Mouse (Mus musculus): Measurements from ENCODE around the gene Trnau1ap. TPM values are rescaled to one million over a fixed set of nuclear protein-coding genes. Genes with fewer than 3 reads are reported as not detected.

Trnau1ap gene
- polyA plus RNA-seq, 1 experiment from 2014 or later: 62.3 TPM

- ATAC-seq (ENCODE audit: low read depth): peak; percentile 91
- under 1% methylated on average over 45 of the region's 48 CpGs for WGBS
- H3K4me2 ChIP-seq (ENCODE audit: low read depth, low read length): peak within 1 kb of the TSS; percentile 84
Observed at GRCm38 (mm10) chr4:132274156-132274862, 55.0 kb downstream of the Trnau1ap start, which contains the start of gene Taf12. Taf12 (plus strand) TSS chr4:132274375.

GRCm38 (mm10) chr4:132273166-132273565, 56.2 kb downstream of the Trnau1ap start:
- H3K27ac ChIP-seq (replicated peaks; ENCODE audit: low read depth, low read length): no peak overlapping the region
- H3K27me3 ChIP-seq (replicated peaks; ENCODE audit: control insufficient read depth, insufficient read depth, low read length): no peaks in the 10 kb centered on the region
- H3K4me2 ChIP-seq (ENCODE audit: low read depth, low read length): peak overlapping the region; percentile 84
- no peaks in the 10 kb centered on the region for H3K36me3 ChIP-seq (ENCODE audit: control insufficient read depth, insufficient read depth, low read length)
- H3K9me3 ChIP-seq (ENCODE audit: control insufficient read depth, low read length): no peaks in the 10 kb centered on the region
- peak overlapping the region; percentile 58 for H3K4me3 ChIP-seq (ENCODE audit: low read depth, low read length)
- H3K4me1 ChIP-seq (ENCODE audit: control insufficient read depth, insufficient read depth, low read length): peaks cover 5% of the 10 kb centered on the region
- DNase-seq (ENCODE audit: low spot score): no peak
- ATAC-seq (ENCODE audit: low read depth): no peak
- WGBS: 68% methylated on average over 2 of the region's 2 CpGs
- H3K9ac ChIP-seq (ENCODE audit: low read depth, low read length): peak overlapping the region; percentile 78; the same call in 1 of the 2 replicates

More at GRCm38 (mm10) chr4:132274156-132274862, 55.0 kb downstream of the Trnau1ap start, which contains the start of gene Taf12:
- peak within 1 kb of the TSS; percentile 89 for H3K27ac ChIP-seq (replicated peaks; ENCODE audit: low read depth, low read length)
- H3K27me3 ChIP-seq (replicated peaks; ENCODE audit: control insufficient read depth, insufficient read depth, low read length): no peaks in the 10 kb centered on the region
- H3K4me1 ChIP-seq (ENCODE audit: control insufficient read depth, insufficient read depth, low read length): peaks cover 5% of the 10 kb centered on the region
- peak within 1 kb of the TSS; percentile 78 for H3K9ac ChIP-seq (ENCODE audit: low read depth, low read length)
- H3K36me3 ChIP-seq (ENCODE audit: control insufficient read depth, insufficient read depth, low read length): no peaks in the 10 kb centered on the region
- peak; percentile 96 for DNase-seq (ENCODE audit: low spot score)
- peak within 1 kb of the TSS; percentile 58 for H3K4me3 ChIP-seq (ENCODE audit: low read depth, low read length)
- no peaks in the 10 kb centered on the region for H3K9me3 ChIP-seq (ENCODE audit: control insufficient read depth, low read length)

- under 1% methylated on average over 35 of the region's 35 CpGs for WGBS
- Histone ChIP-seq H3K4me2 (ENCODE audit: low read depth, low read length) (peak overlapping the region; percentile 58), H3K4me3 (ENCODE audit: low read depth, low read length) (peak overlapping the region; percentile 31), H3K4me1 (ENCODE audit: control insufficient read depth, insufficient read depth, low read length) (peaks cover 5% of the 10 kb centered on the region), H3K27ac (replicated peaks; ENCODE audit: low read depth, low read length) (peak overlapping the region; percentile 96), H3K9ac (ENCODE audit: low read depth, low read length) (peak overlapping the region; percentile 64), H3K27me3 (replicated peaks; ENCODE audit: control insufficient read depth, insufficient read depth, low read length) (no peaks in the 10 kb centered on the region), H3K9me3 (ENCODE audit: control insufficient read depth, low read length) (no peaks in the 10 kb centered on the region), H3K36me3 (ENCODE audit: control insufficient read depth, insufficient read depth, low read length) (no peaks in the 10 kb centered on the region)
- ATAC-seq (ENCODE audit: low read depth): peak; percentile 75
- peak; percentile 98 for DNase-seq (ENCODE audit: low spot score)
Observed at GRCm38 (mm10) chr4:132269740-132270560, 59.4 kb downstream of the Trnau1ap start.

GRCm38 (mm10) chr4:132268871-132269739, 60.2 kb downstream of the Trnau1ap start:
- H3K9ac ChIP-seq (ENCODE audit: low read depth, low read length): no peak overlapping the region
- H3K4me1 ChIP-seq (ENCODE audit: control insufficient read depth, insufficient read depth, low read length): peaks cover 5% of the 10 kb centered on the region
- H3K27ac ChIP-seq (replicated peaks; ENCODE audit: low read depth, low read length): peak overlapping the region; percentile 96; the same call in 1 of the 2 replicates
- no peaks in the 10 kb centered on the region for H3K9me3 ChIP-seq (ENCODE audit: control insufficient read depth, low read length)
- ATAC-seq (ENCODE audit: low read depth): no peak; the same call in 1 of the 2 replicates
- H3K4me2 ChIP-seq (ENCODE audit: low read depth, low read length): 0 out of 2 replicates have a peak overlapping the region, but pooled peaks have one; percentile 17
- H3K27me3 ChIP-seq (replicated peaks; ENCODE audit: control insufficient read depth, insufficient read depth, low read length): no peaks in the 10 kb centered on the region
- 11% methylated on average over 6 of the region's 6 CpGs for WGBS
- no peak overlapping the region for H3K4me3 ChIP-seq (ENCODE audit: low read depth, low read length)
- DNase-seq (ENCODE audit: low spot score): no peak
- no peaks in the 10 kb centered on the region for H3K36me3 ChIP-seq (ENCODE audit: control insufficient read depth, insufficient read depth, low read length)

GRCm38 (mm10) chr4:132266835-132267349, 62.4 kb downstream of the Trnau1ap start:
- Histone ChIP-seq H3K4me3 (ENCODE audit: low read depth, low read length) (no peak overlapping the region), H3K4me1 (ENCODE audit: control insufficient read depth, insufficient read depth, low read length) (no peaks in the 10 kb centered on the region), H3K9me3 (ENCODE audit: control insufficient read depth, low read length) (no peaks in the 10 kb centered on the region), H3K36me3 (ENCODE audit: control insufficient read depth, insufficient read depth, low read length) (no peaks in the 10 kb centered on the region), H3K27ac (replicated peaks; ENCODE audit: low read depth, low read length) (no peak overlapping the region), H3K27me3 (replicated peaks; ENCODE audit: control insufficient read depth, insufficient read depth, low read length) (no peaks in the 10 kb centered on the region), H3K4me2 (ENCODE audit: low read depth, low read length) (no peak overlapping the region), H3K9ac (ENCODE audit: low read depth, low read length) (no peak overlapping the region)
- 76% methylated on average over 3 of the region's 3 CpGs for WGBS
- ATAC-seq (ENCODE audit: low read depth): no peak
- no peak for DNase-seq (ENCODE audit: low spot score)

- 95% methylated on average over 7 of the region's 7 CpGs for WGBS
- Histone ChIP-seq H3K27ac (replicated peaks; ENCODE audit: low read depth, low read length) (no peak overlapping the region), H3K36me3 (ENCODE audit: control insufficient read depth, insufficient read depth, low read length) (no peaks in the 10 kb centered on the region), H3K4me1 (ENCODE audit: control insufficient read depth, insufficient read depth, low read length) (peaks cover 10% of the 10 kb centered on the region), H3K9ac (ENCODE audit: low read depth, low read length) (no peak overlapping the region), H3K4me2 (ENCODE audit: low read depth, low read length) (no peak overlapping the region), H3K27me3 (replicated peaks; ENCODE audit: control insufficient read depth, insufficient read depth, low read length) (no peaks in the 10 kb centered on the region), H3K9me3 (ENCODE audit: control insufficient read depth, low read length) (no peaks in the 10 kb centered on the region), H3K4me3 (ENCODE audit: low read depth, low read length) (no peak overlapping the region)
- ATAC-seq (ENCODE audit: low read depth) (no peak), DNase-seq (ENCODE audit: low spot score) (no peak)
Observed at GRCm38 (mm10) chr4:132263313-132263712, 66.0 kb downstream of the Trnau1ap start.

GRCm38 (mm10) chr4:132262358-132262616, 67.1 kb downstream of the Trnau1ap start:
- Histone ChIP-seq H3K36me3 (ENCODE audit: control insufficient read depth, insufficient read depth, low read length) (no peaks in the 10 kb centered on the region), H3K27me3 (replicated peaks; ENCODE audit: control insufficient read depth, insufficient read depth, low read length) (no peaks in the 10 kb centered on the region), H3K4me2 (ENCODE audit: low read depth, low read length) (peak overlapping the region; percentile 76; the same call in 1 of the 2 replicates), H3K9me3 (ENCODE audit: control insufficient read depth, low read length) (no peaks in the 10 kb centered on the region), H3K4me1 (ENCODE audit: control insufficient read depth, insufficient read depth, low read length) (peaks cover 10% of the 10 kb centered on the region), H3K27ac (replicated peaks; ENCODE audit: low read depth, low read length) (no peak overlapping the region), H3K4me3 (ENCODE audit: low read depth, low read length) (no peak overlapping the region), H3K9ac (ENCODE audit: low read depth, low read length) (peak overlapping the region; percentile 98; the same call in 1 of the 2 replicates)
- no peak for DNase-seq (ENCODE audit: low spot score)
- WGBS: 68% methylated on average over 5 of the region's 5 CpGs
- ATAC-seq (ENCODE audit: low read depth): no peak

Measured in embryonic facial prominence, embryonic 14.5 days (tissue).